ENCODE assay signal across 13 mouse cellular contexts in genomic region chr1:37744650-37745259, GRCm38 (mm10). TPM values are rescaled to one million over a fixed set of nuclear protein-coding genes. Genes with fewer than 3 reads are reported as not detected.
DNase-seq lines count a peak whose midpoint lies in the region; ATAC-seq lines count a peak whose summit lies in the region.
"Had no signal": no experiment of that assay in that cellular context is flagged by ENCODE, and none has a peak within 500 bp of the region (broad histone marks: within the 10 kb centered on the region; RNA-seq: fewer than 3 reads in every experiment).

No protein-coding gene starts in this region.

- peak; percentile 31 to 47 for DNase-seq in frontal cortex, postnatal 36 days (ENCODE audit: low spot score in 2 of 2)
- DNase-seq in frontal cortex, postnatal 10 days (ENCODE audit: low spot score in 2 of 2): no peak
- DNase-seq in right cerebral cortex, adult 2 months (ENCODE audit: low spot score in 2 of 2): peak; percentile 42 to 54
- no peak for DNase-seq in right cerebral cortex, postnatal 10 days (ENCODE audit: low spot score in 2 of 2)
- DNase-seq in telencephalon, adult 2 months (ENCODE audit: low read depth, low spot score): peak; percentile 50
- DNase-seq in gastrocnemius, postnatal 36 days: no peak
- no peak for DNase-seq in spleen, postnatal 14 days (ENCODE audit: low spot score in 2 of 2)
- DNase-seq: adrenal gland, postnatal 14 days; heart, postnatal 4 days; kidney, adult 9 months; left cerebral cortex, postnatal 4 days; midbrain, embryonic 14.5 days had no signal

- intact Hi-C loops in gastrocnemius, postnatal 36 days (cut with DNase I): no loop called here

- peak; percentile 92 for ATAC-seq in common myeloid progenitor, adult 5-6 weeks (replicated peaks; ENCODE audit: low read depth, poor library complexity, severe bottlenecking)

RNA-seq across cellular contexts. Expression of gene 2010300C02Rik, which starts 24.9 kb away (rescaled TPM):
- not detected in 2 replicates for total RNA-seq in common myeloid progenitor, adult 5-6 weeks (2017)
- under 1 TPM; 0.25 to 0.41 TPM for total RNA-seq in gastrocnemius, postnatal 36 days (2021)

Comparison
In these comparisons a context has a peak if more than half of its experiments do, and no peak if none do; other contexts are left out.
1. DNase-seq: peak in frontal cortex, postnatal 36 days (2 of 2), right cerebral cortex, adult 2 months (2 of 2) and telencephalon, adult 2 months (single experiment); none in frontal cortex, postnatal 10 days (0 of 2), right cerebral cortex, postnatal 10 days (0 of 2), gastrocnemius, postnatal 36 days (0 of 2) and spleen, postnatal 14 days (0 of 2).